Mouse (Mus musculus) thymus, postnatal 36 days (tissue): ENCODE measurements around the gene Fibp.

Experiments
- DNase-seq, 2 experiments: peaks; one replicate each; pipeline ENCODE4 v3.0.0; 2022; ENCODE audit warnings: mixed read lengths in 2 of 2

The Fibp gene

DNA sequence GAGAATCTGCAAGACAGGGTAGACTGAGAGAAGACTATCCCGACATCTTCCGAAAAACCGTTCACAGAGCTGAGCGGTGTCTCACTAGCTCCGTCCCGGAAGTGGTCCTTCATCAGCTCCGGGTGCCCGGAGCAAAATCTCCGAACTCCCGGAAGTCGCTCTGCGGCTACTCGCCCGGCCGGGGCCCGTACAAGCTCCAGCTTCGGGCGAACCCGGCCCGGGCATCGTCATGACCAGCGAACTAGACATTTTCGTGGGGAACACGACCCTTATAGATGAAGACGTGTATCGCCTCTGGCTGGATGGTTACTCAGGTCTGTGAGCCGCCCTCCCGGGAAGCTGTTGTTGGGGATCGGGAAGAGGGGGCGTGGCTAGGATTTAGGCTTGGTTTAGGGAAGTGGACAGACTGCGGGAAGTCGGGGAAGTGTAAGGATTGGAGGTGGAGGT is at the start of gene Fibp:
Gene Fibp (plus strand): TSS at position 151 of the 447 bp plus-strand sequence.
- DNase-seq: peak; percentile 75 to 81

DNA sequence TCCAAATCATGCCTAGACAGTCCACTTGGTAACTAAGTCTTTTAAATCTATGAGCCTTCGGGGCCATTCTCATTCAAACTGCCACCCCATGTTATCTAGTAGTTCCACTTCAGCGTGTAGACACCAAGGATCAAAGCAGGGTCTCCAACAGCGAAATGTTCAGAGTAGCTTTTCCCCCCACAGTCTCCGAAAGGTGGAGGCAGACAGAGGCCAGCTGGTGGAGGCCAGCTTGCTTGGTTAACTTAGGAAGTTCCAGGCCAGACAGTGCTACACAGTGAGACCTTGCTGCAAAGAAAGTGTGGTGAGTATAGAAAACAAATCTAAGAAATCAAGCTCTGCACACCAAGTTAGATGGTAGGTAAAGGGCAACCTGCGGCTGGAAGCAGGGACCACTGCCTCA is 49.8 kb upstream of the Fibp start:
- no peak for DNase-seq

DNA sequence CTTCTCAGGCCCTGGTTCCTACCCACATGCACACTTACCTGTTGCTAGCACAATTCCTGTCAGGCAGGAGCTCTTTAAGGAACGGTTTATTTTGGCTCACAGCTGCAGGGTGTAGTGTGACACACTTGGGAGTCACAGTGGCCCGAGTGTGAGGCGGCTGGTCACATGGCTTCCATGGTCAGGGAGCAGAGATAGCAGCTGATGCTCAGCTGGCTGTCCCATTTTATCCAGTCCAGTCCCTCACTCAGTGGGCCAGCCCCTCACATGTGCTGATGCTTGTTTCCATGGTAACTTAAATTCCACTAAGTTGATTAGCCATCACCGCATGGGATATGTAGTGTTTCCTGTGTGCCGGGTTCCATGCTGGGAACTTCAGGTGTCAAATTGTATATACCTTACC is 48.5 kb upstream of the Fibp start:
- DNase-seq: no peak

DNA sequence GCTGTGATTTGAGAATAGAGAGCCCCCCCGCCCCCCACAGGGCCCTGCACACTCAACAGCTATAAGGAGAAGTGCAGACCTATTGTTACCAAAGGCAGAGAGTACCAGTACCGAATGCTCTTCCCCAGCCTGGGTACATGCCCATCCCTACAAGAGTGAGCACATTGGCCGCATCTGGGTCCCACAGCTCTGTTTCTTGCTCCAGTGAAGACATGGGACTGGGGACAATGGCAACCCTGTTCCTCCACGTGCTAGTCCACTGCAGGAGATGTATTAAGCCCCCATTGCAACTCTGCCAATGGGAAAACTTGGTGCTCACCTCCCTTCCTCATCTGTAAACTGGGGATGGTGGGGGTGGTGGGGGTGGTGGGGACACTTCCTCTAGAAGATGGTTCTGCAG is 46.6 kb upstream of the Fibp start:
- DNase-seq: no peak

DNA sequence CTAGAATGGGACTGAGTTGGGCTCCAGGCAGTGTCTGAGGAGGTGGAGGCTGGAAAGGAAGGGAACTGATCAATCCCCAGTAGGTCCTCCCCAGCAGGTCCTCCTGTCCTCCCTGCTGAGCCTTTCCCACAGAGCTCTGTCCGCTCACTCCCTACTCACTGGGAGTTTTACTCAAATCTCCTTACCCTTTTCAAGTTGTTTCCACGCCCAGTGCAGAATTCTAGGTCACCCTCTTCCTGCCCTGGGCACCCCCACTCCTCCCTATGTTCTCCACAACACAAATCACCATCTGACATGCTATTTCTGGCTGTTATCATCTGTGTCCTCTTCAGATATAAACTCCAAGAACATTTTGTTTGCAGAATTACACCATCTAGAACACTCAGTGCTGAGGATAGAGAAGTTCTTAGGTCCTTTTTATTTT is 45.9 kb upstream of the Fibp start:
- DNase-seq: no peak

DNA sequence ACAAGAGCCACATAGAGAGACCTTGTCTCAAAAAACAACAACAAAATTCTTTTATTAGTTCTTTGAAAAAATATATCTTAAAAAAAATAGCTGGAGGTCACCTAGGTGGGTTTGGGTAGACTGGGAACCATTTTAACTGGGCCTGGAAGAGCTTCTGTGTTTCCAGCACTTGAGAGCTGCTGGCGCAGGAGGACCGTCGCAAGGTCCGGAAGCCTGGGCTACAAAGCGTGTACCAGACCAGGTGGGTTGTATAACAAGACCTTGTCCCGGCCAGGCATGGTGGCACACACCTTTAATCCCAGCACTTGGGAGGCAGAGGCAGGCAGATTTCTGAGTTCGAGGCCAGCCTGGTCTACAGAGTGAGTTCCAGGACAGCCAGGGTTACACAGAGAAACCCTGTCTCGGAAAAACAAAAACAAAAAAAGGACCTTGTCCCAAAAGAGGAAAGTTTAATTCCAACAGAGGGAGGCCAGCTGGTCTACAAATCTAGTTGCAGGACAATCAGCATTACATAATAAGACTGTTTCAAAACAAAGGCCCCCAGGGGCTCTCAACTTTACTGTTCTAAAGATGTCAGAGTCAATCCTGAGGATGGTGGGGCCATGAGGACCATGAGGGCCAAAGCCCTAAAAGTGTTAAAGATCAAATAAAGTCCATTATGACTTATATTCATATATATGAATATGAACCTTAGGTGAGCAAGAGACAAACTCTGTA is 41.5 kb upstream of the Fibp start:
- no peak for DNase-seq

DNA sequence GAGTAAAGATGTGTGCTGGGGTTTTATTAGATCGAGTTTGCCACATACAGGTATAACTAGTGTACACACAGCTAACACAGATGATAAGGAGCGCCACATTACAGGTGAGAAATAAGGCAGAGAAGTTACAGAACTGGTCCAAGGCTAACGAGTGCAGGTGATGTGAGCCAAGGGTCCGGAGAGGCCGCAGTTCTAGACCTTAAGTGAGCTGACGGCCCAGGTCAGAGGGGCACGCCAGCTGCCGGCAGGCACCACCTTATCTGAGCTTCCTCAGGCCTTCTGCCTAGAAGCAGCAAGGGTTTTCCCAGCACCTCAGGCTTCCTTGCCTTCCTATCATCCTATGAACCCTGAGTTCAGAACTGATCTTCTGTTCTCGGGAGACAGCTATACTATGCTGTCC is 40.8 kb upstream of the Fibp start:
- no peak for DNase-seq

DNA sequence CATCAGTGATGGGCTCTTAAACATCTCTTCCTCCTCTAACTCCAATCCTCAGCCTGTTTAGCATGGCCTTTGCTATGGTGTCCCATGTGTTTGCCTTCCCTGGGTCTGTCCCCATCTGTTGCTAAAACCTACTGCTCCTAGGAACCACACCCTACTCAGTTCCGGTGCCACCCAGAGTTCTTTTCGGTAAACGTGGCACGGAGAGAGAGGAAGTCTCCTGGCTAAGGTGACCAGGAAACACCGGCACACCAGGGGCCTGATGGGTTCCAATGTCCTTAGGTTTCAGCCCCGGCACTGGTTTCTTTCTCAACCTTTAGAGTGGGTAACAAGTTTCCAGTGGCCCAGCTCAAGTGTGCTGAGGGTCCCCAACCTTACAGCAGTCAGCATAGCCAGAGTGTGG is 39.8 kb upstream of the Fibp start:
- DNase-seq: no peak

DNA sequence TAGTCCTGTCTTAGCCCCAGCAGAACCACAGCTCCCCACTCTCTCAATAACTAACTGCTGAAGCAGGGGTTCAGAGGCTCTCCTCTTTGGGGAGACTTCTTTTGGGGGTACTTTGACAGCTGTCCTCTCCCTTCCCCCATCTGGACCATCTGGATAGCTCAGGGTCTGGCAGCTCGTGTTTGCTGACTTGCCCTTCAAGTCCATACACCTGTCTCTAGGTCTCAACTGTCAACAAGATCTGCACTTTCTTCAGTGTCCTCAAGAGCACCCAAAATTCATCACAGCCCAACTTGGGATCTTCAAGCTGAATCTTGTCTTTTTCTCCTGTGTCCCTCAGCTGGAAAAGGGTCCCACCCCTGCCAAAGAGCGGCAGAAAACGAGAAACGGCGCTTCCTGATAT is 38.6 kb upstream of the Fibp start:
- peak in 1 of 2 experiments; percentile 27 for DNase-seq

DNA sequence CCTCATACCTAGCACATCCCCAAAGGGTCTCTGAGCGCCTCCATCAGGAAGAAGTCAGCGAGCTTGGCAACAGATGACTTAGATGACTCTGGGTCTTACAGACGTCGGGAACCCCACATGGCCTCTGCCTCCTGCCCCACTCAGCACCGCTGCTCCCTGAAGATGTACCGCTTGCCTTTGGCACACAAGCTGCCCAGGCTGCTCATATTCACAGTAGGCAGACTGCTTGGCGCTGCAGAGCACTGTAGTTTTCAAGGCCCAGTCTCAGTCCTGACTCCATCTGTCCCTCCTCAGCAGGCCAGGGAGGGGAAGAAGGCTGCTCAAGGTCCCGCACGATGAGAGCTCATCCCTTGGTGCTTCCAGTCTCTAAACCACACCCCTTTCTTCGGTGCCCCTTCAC is 38.1 kb upstream of the Fibp start:
- DNase-seq: peak; percentile 22 to 37

DNA sequence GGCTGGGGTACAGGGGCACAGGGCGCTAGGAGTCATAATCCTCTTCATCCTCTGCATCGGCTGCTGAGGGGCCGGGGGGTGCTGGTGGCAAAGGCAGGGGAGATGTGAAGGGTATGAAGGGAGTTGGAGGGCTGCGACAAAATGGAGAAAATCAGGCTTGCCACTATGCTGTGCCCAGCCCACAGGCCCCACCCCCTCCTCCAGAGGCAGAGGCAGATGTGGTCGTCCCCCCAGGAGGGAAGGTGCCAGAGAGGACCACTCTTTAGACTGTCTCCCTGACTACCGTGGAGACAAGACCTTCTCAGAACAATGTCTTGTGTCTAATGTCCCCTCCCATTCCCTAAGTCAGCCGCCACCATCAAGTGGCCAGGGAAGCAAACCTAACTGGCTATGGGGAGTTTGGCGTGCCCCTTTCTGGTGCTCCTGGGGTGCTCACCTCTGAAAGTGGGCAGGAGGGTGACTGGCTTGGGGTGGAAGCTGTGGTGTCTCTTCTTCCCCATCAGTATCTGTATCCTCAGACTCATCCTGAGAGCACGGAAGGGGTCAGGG is 37.4 kb upstream of the Fibp start:
- peak in 1 of 2 experiments; percentile 32 for DNase-seq

DNA sequence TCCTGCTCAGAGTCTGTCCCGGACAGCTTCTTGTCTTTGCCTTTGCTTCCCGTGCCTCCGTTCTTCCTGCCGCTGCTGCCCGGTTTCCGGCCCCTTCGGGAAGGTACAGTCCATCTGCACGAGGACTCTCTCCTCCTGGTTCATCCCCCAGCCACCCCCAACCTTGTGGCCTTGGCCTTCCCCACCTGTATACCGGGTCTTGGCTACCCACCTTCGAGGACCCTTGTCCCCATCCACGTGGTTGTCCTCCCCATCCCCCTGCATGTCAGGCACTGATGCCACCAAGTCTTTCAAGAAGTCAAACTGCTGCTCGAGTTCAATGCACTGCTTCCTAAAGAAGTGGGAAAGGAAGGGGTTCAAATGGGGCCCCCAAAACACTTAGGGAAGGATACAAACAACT is 36.9 kb upstream of the Fibp start:
- peak in 1 of 2 experiments; percentile 48 for DNase-seq

DNA sequence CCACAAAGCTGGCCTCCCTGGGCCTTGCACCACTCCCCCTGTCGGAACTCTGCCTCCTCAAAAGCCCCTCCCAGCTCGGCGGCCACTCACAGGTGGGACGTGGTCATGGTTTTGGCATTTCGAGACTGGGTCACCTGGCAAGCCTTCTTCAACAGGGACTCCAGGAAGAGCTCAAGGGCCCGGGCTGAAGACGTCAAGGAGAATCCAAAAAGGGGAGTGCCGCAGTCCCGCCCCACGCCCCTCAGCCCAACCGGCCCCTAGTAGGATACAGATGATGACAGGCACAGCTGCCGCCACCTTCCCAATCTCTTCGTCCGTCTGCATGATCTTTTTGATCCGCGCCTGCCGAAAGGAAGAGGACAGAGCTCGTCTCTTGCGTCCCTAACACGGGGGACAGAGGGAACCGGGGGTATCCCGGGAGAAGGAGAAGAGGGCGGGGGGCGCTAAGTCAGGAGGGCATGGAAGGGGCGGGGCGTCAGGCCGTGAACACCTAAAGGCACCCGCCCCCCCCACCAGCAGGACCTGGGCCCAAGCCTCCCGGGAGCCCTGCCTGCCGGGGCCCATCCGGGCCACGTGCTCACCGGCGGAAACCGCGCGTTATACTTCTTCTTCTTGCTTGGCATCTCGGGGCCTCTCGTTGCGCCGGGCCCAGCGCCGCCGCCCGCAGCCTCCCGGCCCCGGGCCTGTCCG is 36.2 kb upstream of the Fibp start:
- peak; percentile 77 to 85 for DNase-seq

DNA sequence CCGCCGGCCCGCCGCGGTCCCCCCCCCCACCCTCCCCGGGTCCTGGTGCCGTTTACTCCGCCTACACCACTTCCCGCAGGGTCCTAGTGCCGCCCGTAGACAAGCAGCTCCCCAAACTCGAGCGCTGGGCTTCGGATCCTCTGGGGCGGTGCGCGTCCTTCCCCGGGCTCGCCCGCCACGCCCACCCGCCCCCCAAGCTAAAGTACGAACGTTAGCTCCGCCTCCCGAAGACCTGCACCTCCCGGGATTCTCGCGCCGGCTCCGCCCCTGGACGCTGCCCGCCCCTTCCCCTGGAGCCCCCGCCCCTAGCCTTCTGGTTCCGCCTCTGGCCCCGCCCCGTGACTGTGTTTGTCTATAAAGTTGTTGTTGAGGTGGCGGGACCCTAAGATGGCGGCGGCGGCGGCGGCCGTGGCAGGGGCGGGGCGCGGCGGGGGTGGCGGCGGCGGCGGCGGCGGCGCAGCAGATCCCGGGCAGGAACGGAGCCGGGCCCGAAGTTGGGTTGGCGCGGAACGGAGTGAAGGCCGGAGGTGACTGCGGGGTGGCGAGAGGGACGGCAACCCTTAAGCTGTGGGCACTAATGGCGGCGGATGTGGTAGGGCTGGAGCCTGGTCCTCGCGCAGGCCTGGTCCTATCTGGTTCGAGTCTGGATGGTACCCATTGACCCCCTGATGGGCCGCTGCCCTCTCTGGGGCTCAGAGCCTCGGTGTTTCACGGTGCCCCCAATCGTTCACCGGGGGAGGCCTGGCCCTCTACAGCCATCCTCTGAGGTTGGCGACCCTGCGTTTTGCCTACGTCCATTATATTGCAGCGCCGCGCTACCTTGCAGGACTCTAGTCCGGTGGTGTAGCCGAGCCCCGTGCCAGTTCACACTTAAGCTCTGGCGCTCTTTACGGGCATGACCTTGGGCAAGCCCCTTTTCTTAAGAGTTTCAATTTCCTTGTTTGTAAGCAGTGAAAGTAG is 35.4 kb upstream of the Fibp start, which contains the start of the genes Drap1 and AI837181:
Gene Drap1 (minus strand): TSS at position 198 of the 960 bp plus-strand sequence.
Gene AI837181 (plus strand): TSS at position 363 of the 960 bp plus-strand sequence.
- peak; percentile 94 to 97 for DNase-seq

DNA sequence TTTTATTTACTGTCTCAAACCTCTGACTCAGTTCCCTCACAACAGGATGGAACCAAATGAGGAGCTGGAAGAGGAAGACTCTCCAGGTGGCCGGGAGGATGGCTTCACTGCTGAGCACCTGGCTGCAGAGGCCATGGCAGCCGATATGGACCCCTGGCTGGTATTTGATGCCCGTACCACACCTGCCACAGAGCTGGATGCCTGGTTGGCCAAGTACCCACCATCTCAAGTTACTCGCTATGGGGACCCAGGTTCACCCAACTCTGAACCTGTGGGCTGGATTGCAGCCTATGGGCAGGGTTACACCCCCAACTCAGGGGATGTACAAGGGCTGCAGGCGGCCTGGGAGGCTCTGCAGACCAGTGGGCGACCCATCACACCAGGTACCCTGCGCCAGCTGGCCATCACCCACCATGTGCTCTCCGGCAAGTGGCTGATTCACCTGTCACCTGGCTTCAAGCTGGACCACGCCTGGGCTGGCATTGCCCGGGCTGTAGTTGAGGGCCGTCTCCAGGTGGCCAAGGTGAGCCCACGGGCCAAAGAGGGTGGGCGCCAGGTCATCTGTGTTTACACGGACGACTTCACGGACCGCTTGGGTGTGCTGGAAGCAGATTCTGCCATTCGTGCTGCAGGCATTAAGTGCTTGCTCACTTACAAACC is 34.4 kb upstream of the Fibp start:
- DNase-seq: peak in 1 of 2 experiments; percentile 45

DNA sequence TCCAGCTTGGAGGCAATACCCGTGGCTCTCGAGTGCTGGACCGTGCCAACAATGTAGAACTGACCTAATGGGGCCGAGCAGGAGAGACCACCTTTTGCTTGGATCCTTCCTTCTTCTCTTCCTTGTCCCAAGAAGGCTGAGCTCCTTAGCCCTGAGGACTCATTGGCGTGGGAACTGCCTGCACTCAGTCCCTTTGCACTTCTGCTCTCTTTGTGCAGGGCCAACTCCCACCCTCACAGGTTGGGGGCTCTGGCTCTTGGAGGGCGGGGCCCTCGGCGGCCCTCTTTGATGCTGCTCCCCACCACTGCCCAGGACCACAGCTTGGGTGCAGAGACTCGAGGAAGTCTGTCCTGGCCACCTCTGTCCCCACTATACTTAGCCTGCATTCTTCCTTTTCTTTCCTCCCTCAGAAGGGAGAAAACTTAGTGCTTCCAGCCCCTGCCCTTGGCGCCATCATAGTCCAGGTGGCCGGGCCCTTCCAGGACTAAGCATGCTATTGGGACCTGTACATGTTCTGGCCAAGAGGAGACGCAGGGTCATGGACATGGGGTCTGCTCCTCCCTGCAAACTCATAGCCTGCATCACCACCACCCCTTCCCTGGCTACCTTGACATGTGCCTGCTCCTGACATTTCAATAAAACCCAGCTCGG is 33.6 kb upstream of the Fibp start:
- DNase-seq: peak in 1 of 2 experiments; percentile 34

DNA sequence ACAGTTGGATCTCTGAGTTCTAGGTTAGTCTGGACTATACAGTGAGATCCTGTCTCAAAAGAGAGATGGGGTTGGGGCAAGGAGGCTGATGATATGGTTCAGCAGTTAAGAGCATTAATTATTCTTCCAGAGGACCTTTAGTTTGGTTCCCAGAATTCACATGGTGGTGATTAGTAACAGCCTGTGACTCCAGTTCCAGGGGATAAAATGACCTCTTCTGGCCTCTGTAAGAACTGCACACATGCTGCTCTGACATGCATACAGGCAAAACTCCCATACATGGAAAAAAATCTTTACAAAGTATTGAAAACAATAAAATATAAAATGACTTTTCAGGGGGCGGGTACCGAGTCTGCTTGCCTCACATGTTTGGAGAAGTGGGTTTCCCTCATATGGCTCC is 32.3 kb upstream of the Fibp start:
- peak in 1 of 2 experiments; percentile 19 for DNase-seq

DNA sequence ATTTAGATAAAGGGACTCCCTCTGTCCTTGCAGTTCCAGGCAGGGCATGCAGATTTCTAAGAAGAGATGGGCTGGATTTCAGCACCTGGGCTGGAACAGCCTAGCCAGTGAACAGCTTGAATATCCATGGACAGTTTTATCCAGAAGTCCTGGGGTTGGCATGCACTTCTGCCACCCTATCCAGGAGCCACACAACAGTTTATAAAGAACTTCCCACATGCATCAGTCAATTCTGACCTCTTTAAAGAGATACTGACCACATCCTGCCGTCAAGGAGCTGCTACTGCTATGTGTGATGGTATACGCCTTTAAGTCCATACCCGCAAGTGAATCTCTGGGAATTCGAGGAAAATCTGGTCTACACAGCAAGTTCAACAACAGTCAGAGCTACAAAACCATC is 31.2 kb upstream of the Fibp start:
- no peak for DNase-seq

DNA sequence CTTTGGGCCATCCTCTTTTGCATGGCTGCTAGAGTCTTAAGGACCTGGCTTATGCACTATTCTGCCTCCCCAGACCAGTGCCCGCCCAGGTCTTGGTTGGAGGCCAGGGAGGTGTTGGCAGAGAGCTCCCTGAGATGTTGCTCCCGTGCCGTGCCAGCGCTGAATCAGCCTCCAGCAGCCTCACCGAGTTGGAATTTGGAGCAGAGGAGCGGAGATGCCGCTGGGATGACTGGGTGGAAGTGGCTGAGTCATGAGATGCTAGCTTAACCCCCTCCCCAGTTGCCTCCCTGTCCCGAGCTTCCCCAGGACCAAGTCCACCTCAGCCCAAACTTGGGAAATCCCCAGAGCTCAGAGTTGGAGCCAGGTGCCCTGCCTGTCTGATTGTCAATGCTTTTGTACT is 30.6 kb upstream of the Fibp start:
- DNase-seq: peak in 1 of 2 experiments; percentile 17

DNA sequence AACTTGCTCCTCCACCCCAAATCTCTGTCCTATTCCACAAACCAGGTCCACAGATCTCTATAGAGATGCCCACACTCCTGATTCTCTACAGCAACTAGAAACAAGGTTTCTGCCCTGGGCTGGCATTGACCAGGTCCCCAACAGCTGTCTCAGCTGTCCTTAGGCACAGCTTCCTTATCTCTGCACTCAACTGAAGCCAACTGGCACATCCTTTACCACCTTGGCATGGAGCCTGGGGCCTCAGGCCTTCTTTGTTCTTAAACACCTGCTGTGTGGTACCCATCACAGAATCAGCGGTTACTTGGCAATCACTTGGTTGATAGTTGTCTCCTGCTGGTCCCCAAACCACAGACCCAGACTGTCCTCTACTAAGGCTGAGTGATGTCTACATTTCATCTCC is 30.0 kb upstream of the Fibp start:
- DNase-seq: peak; percentile 26 to 32

DNA sequence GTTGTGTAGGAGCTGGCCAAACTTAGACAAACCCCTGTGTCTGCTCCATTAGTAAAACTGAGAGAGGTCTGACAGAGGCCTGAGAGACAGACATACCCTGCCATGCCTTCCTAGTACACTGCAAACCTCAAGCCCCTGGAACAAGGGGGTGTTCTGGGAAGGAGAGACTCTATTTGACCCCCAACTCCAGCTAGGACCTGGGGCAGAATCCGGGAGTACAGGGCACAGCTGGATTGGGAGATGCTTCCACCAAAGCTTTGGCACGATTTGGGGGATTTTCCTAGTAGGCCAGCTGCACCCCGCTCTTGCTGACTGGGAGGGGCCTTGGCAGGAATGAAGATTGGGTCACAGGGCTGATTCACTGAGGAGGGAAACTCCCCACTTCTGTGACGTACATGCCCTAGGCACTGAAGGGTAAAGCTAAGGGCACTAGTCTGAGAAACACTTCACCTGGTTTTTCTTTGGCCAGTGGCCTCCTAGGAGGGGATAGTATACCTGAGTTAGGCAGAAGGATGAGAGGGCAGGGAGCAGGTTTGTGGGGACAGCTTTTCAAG is 28.4 kb upstream of the Fibp start:
- no peak for DNase-seq
